Comparison of ENCODE assay signal across 8 mouse cellular contexts in genomic region chr5:124426475-124427071, GRCm38 (mm10). TPM values are rescaled to one million over a fixed set of nuclear protein-coding genes. Genes with fewer than 3 reads are reported as not detected.
DNase-seq lines count a peak whose midpoint lies in the region; ATAC-seq lines count a peak whose summit lies in the region.

No protein-coding gene starts in this region.

- ATAC-seq in limb, embryonic 15.5 days (ENCODE audit: insufficient number of reproducible peaks, low FRiP score, low TSS enrichment, low read depth): no peak

- WGBS in limb, embryonic 15.5 days: 83% methylated on average over 10 of the region's 10 CpGs

- no peak overlapping the region for H3K9ac ChIP-seq in limb, embryonic 15.5 days

- no peaks in the 10 kb centered on the region for H3K27me3 ChIP-seq in limb, embryonic 15.5 days

- peak; percentile 6 for DNase-seq in embryo, embryonic 9.5 days (ENCODE audit: extremely low spot score)
- no peak for DNase-seq in embryo, embryonic 11 days
- DNase-seq in urinary bladder, postnatal 14 days (ENCODE audit: low spot score): peak; percentile 55
- no peak for DNase-seq in urinary bladder, postnatal 4 days (ENCODE audit: low spot score in 2 of 2)
- DNase-seq in yolk sac, embryonic 10.5 days (ENCODE audit: low spot score): peak; percentile 72
- DNase-seq in adrenal gland, postnatal 10 days: no peak
- DNase-seq in adipocyte (ENCODE audit: low spot score): no peak

- peak overlapping the region; percentile 50 for H3K4me2 ChIP-seq in limb, embryonic 15.5 days

- 0 out of 2 replicates have a peak, but pooled peaks cover 7% of the 10 kb centered on the region for H3K4me1 ChIP-seq in limb, embryonic 15.5 days

- peaks cover 6% of the 10 kb centered on the region; the same call in 1 of the 2 replicates for H3K36me3 ChIP-seq in limb, embryonic 15.5 days

- no peaks in the 10 kb centered on the region for H3K9me3 ChIP-seq in limb, embryonic 15.5 days

- H3K4me3 ChIP-seq in limb, embryonic 15.5 days: peak overlapping the region; percentile 98

- H3K27ac ChIP-seq in limb, embryonic 15.5 days: peak overlapping the region; percentile 67

RNA-seq across cellular contexts. Expression of gene Sbno1, which starts 0.8 kb away (rescaled TPM):
- 70.7 and 71.9 TPM in 2 replicates for polyA plus RNA-seq in limb, embryonic 15.5 days (2015; fragmentation: Nextera tagmentation; extraction: Ambion mirVana)
- total RNA-seq in adrenal gland, postnatal 10 days (2021): 10 to 100 TPM; 71.7 to 90.6 TPM

RNA-seq across cellular contexts. Expression of gene Kmt5a, which starts 13.2 kb away (rescaled TPM):
- polyA plus RNA-seq in limb, embryonic 15.5 days (2015; fragmentation: Nextera tagmentation; extraction: Ambion mirVana): 56.3 and 64.5 TPM in 2 replicates
- total RNA-seq in adrenal gland, postnatal 10 days (2021): 100 to 1,000 TPM; 105 to 109 TPM

RNA-seq across cellular contexts. Expression of gene Rilpl2, which starts 51.6 kb away (rescaled TPM):
- 33.6 and 36.1 TPM in 2 replicates for polyA plus RNA-seq in limb, embryonic 15.5 days (2015; fragmentation: Nextera tagmentation; extraction: Ambion mirVana)
- total RNA-seq in adrenal gland, postnatal 10 days (2021): 10 to 100 TPM; 20.4 to 21.0 TPM

RNA-seq across cellular contexts. Expression of gene Snrnp35, which starts 56.4 kb away (rescaled TPM):
- polyA plus RNA-seq in limb, embryonic 15.5 days (2015; fragmentation: Nextera tagmentation; extraction: Ambion mirVana): 23.6 and 25.1 TPM in 2 replicates
- total RNA-seq in adrenal gland, postnatal 10 days (2021): 10 to 100 TPM; 16.1 to 18.7 TPM

Comparison
In these comparisons a context has a peak if more than half of its experiments do, and no peak if none do; other contexts are left out.
1. DNase-seq: peak in embryo, embryonic 9.5 days (single experiment), urinary bladder, postnatal 14 days (single experiment) and yolk sac, embryonic 10.5 days (single experiment); none in embryo, embryonic 11 days (single experiment), urinary bladder, postnatal 4 days (0 of 2), adrenal gland, postnatal 10 days (single experiment) and adipocyte (single experiment).